Mouse (Mus musculus): ENCODE results near the gene Flrt1. TPM values are rescaled to one million over a fixed set of nuclear protein-coding genes. Genes with fewer than 3 reads are reported as not detected.
A peak's percentile ranks its signal among the peaks of the same experiment; 100 is the strongest.
"Not testable (repeated sequence)": the region's sequence is repeated elsewhere in the genome, so short reads cannot be mapped to it uniquely, and the experiment has no call there.

Flrt1 gene
- total and polyA plus RNA-seq, 3 experiments: not detected

- in situ Hi-C loops (cut with MboI; ENCODE audit: low pct_ligation_motif_present, low pct_unique_long_range_greater_than_20kb, low sequenced_read_pairs) (loop anchor here (5.0 to 25.0 kb wide), 2 partner anchors 152 to 357 kb away; partner anchors contain the start of genes 2700081O15Rik and Otub1), dilution Hi-C loops (cut with MboI; ENCODE audit: extremely low pct_ligation_motif_present, extremely low pct_unique_long_range_greater_than_20kb, low sequenced_read_pairs) (no loop called here)
- Histone ChIP-seq H3K79me2 (replicated peaks; ENCODE audit: control insufficient read depth, extremely low read depth, insufficient read depth, poor library complexity, severe bottlenecking) (no peaks in the 10 kb centered on the region), H3K4me1 (ENCODE audit: control insufficient read depth in 1 of 2, insufficient read depth in 2 of 2) (peaks cover 9 to 22% of the 10 kb centered on the region in 2 experiments), H3K4me3 (replicated peaks in 1 of 3; ENCODE audit: low read depth in 2 of 3, low read length in 2 of 3, poor library complexity in 1 of 3) (no peak overlapping the region), H3K27me3 (replicated peaks) (peaks cover 78% of the 10 kb centered on the region), H3K36me3 (replicated peaks in 1 of 2; ENCODE audit: control insufficient read depth in 1 of 2, insufficient read depth in 1 of 2, low read length in 1 of 2) (no peaks in the 10 kb centered on the region), H3K4me2 (ENCODE audit: insufficient read depth, low read depth, poor library complexity, severe bottlenecking) (no peak overlapping the region), H3K9me3 (replicated peaks; ENCODE audit: low read length) (peaks cover 6% of the 10 kb centered on the region), H3K27ac (ENCODE audit: insufficient read depth, low read depth) (no peak overlapping the region), H3K9ac (ENCODE audit: insufficient read depth, low read depth) (no peak overlapping the region)
- DNase-seq (ENCODE audit: extremely low read depth): no peak
- TF ChIP-seq RAD21 (IDR thresholded peaks at IDR 0.05; ENCODE audit: low read depth, low read length) (no peak; the same call in 1 of the 2 replicates), CTCF (conservative IDR thresholded peaks at IDR 0.05 in 1 of 2, IDR thresholded peaks at IDR 0.05 in 1 of 2; ENCODE audit: low read depth in 2 of 2, low read length in 2 of 2) (peak in 1 of 2 experiments; percentile 34; a peak in 2 of 4 replicates)
These were observed 50.4 kb downstream of the Flrt1 start for GRCm38 (mm10) chr19:7055173-7055572.

- H3K36me3 ChIP-seq (replicated peaks in 1 of 2; ENCODE audit: control insufficient read depth in 1 of 2, insufficient read depth in 1 of 2, low read length in 1 of 2): no peaks in the 10 kb centered on the region
- in situ Hi-C loops (cut with MboI; ENCODE audit: low pct_ligation_motif_present, low pct_unique_long_range_greater_than_20kb, low sequenced_read_pairs) (loop anchor here (5.0 to 25.0 kb wide), 2 partner anchors 153 to 358 kb away; partner anchors contain the start of genes 2700081O15Rik and Otub1), dilution Hi-C loops (cut with MboI; ENCODE audit: extremely low pct_ligation_motif_present, extremely low pct_unique_long_range_greater_than_20kb, low sequenced_read_pairs) (no loop called here)
- H3K27ac ChIP-seq (ENCODE audit: insufficient read depth, low read depth): no peak overlapping the region
- TF ChIP-seq MAX (IDR thresholded peaks at IDR 0.05; ENCODE audit: low read length) (no peak), BHLHE40 (IDR thresholded peaks at IDR 0.05; ENCODE audit: low read depth, low read length) (no peak), MYC (IDR thresholded peaks at IDR 0.05; ENCODE audit: low read depth, low read length) (no peak), JUN (IDR thresholded peaks at IDR 0.05; ENCODE audit: insufficient read depth, low read depth, low read length) (no peak), MAZ (IDR thresholded peaks at IDR 0.05; ENCODE audit: low read depth, low read length) (no peak), ZMIZ1 (IDR thresholded peaks at IDR 0.05; ENCODE audit: low read depth, low read length) (no peak), POLR2AphosphoS2 (IDR thresholded peaks at IDR 0.05; ENCODE audit: low read depth, low read length) (no peak)
- H3K9me3 ChIP-seq (replicated peaks; ENCODE audit: low read length): peaks cover 9% of the 10 kb centered on the region
- H3K4me2 ChIP-seq (ENCODE audit: insufficient read depth, low read depth, poor library complexity, severe bottlenecking): no peak overlapping the region
- peaks cover 78% of the 10 kb centered on the region for H3K27me3 ChIP-seq (replicated peaks)
- H3K4me1 ChIP-seq (ENCODE audit: control insufficient read depth in 1 of 2, insufficient read depth in 2 of 2): peaks cover 9 to 22% of the 10 kb centered on the region in 2 experiments
- no peak for DNase-seq (ENCODE audit: extremely low read depth)
- no peak overlapping the region for H3K9ac ChIP-seq (ENCODE audit: insufficient read depth, low read depth)
- H3K4me3 ChIP-seq (replicated peaks in 1 of 3; ENCODE audit: low read depth in 2 of 3, low read length in 2 of 3, poor library complexity in 1 of 3): no peak overlapping the region
- no peaks in the 10 kb centered on the region for H3K79me2 ChIP-seq (replicated peaks; ENCODE audit: control insufficient read depth, extremely low read depth, insufficient read depth, poor library complexity, severe bottlenecking)
These were observed 50.8 kb downstream of the Flrt1 start for GRCm38 (mm10) chr19:7054772-7055171.

GRCm38 (mm10) chr19:7053382-7053781 lies 52.1 kb downstream of the Flrt1 start:
- in situ Hi-C loops (cut with MboI; ENCODE audit: low pct_ligation_motif_present, low pct_unique_long_range_greater_than_20kb, low sequenced_read_pairs): loop anchor here (25.0 kb wide), 1 partner anchor 359 kb away; the partner anchor contains the start of gene 2700081O15Rik

More at GRCm38 (mm10) chr19:7053382-7053781, 52.1 kb downstream of the Flrt1 start:
- H3K4me3 ChIP-seq (replicated peaks in 1 of 3; ENCODE audit: low read depth in 2 of 3, low read length in 2 of 3, poor library complexity in 1 of 3); H3K9ac ChIP-seq (ENCODE audit: insufficient read depth, low read depth); H3K79me2 ChIP-seq (replicated peaks; ENCODE audit: control insufficient read depth, extremely low read depth, insufficient read depth, poor library complexity, severe bottlenecking); DNase-seq (ENCODE audit: extremely low read depth); dilution Hi-C loops (cut with MboI; ENCODE audit: extremely low pct_ligation_motif_present, extremely low pct_unique_long_range_greater_than_20kb, low sequenced_read_pairs); H3K27ac ChIP-seq (ENCODE audit: insufficient read depth, low read depth); H3K36me3 ChIP-seq (replicated peaks in 1 of 2; ENCODE audit: control insufficient read depth in 1 of 2, insufficient read depth in 1 of 2, low read length in 1 of 2); H3K4me2 ChIP-seq (ENCODE audit: insufficient read depth, low read depth, poor library complexity, severe bottlenecking): not testable (repeated sequence)
- peaks cover 12% of the 10 kb centered on the region for H3K9me3 ChIP-seq (replicated peaks; ENCODE audit: low read length)
- peaks cover 9 to 22% of the 10 kb centered on the region in 2 experiments for H3K4me1 ChIP-seq (ENCODE audit: control insufficient read depth in 1 of 2, insufficient read depth in 2 of 2)
- peaks cover 77% of the 10 kb centered on the region for H3K27me3 ChIP-seq (replicated peaks)

Measured in CH12.LX (cell line).